Mouse (Mus musculus) frontal cortex, postnatal 25 days (tissue): ENCODE measurements around the gene Exoc6.

ENCODE experiments used
- DNase-seq, 2 experiments: peaks; one replicate each; pipeline ENCODE4 v3.0.0; 2022; ENCODE audit warnings: low spot score in 2 of 2

Gene Exoc6

GRCm38 (mm10) chr19:37690716-37691115 lies 140.5 kb downstream of the Exoc6 start:
- no peak for DNase-seq

GRCm38 (mm10) chr19:37692879-37693278 lies 142.7 kb downstream of the Exoc6 start:
- no peak for DNase-seq

GRCm38 (mm10) chr19:37695146-37695545 lies 144.9 kb downstream of the Exoc6 start:
- no peak for DNase-seq

GRCm38 (mm10) chr19:37695762-37696602 lies 145.8 kb downstream of the Exoc6 start:
- DNase-seq: no peak

GRCm38 (mm10) chr19:37696603-37697334 lies 146.6 kb downstream of the Exoc6 start:
- DNase-seq: no peak

- no peak for DNase-seq
Measured at GRCm38 (mm10) chr19:37697335-37697636, 147.1 kb downstream of the Exoc6 start.

- no peak for DNase-seq
Measured at GRCm38 (mm10) chr19:37697651-37698272, 147.5 kb downstream of the Exoc6 start, which contains the start of gene Cyp26a1. Gene Cyp26a1 (plus strand): TSS chr19:37697798.

- no peak for DNase-seq
Measured at GRCm38 (mm10) chr19:37698273-37699160, 148.3 kb downstream of the Exoc6 start.

- no peak for DNase-seq
Measured at GRCm38 (mm10) chr19:37699711-37700110, 149.5 kb downstream of the Exoc6 start.

- no peak for DNase-seq
Measured at GRCm38 (mm10) chr19:37702377-37703076, 152.3 kb downstream of the Exoc6 start.

- peak; percentile 66 to 78 for DNase-seq
Measured at GRCm38 (mm10) chr19:37703902-37704509, 153.8 kb downstream of the Exoc6 start.

- no peak for DNase-seq
Measured at GRCm38 (mm10) chr19:37705722-37706121, 155.5 kb downstream of the Exoc6 start.

- no peak for DNase-seq
Measured at GRCm38 (mm10) chr19:37714681-37715080, 164.5 kb downstream of the Exoc6 start.

GRCm38 (mm10) chr19:37715980-37716379 lies 165.8 kb downstream of the Exoc6 start:
- DNase-seq: no peak

- no peak for DNase-seq
Measured at GRCm38 (mm10) chr19:37716524-37717175, 166.4 kb downstream of the Exoc6 start.

GRCm38 (mm10) chr19:37719166-37719565 lies 168.9 kb downstream of the Exoc6 start:
- no peak for DNase-seq

GRCm38 (mm10) chr19:37724591-37724990 lies 174.4 kb downstream of the Exoc6 start:
- no peak for DNase-seq

- no peak for DNase-seq
Measured at GRCm38 (mm10) chr19:37726585-37726984, 176.4 kb downstream of the Exoc6 start.

- no peak for DNase-seq
Measured at GRCm38 (mm10) chr19:37727366-37727765, 177.1 kb downstream of the Exoc6 start.
